Mouse (Mus musculus): Measurements from ENCODE around the gene Gm26620.

Gene Gm26620

GRCm38 (mm10) chr1:170868905-170869283, 16.0 kb upstream of the Gm26620 start:
- no peak for DNase-seq (ENCODE audit: low spot score in 2 of 2)

GRCm38 (mm10) chr1:170871402-170871801, 13.5 kb upstream of the Gm26620 start:
- no peak for DNase-seq (ENCODE audit: low spot score in 2 of 2)

GRCm38 (mm10) chr1:170871961-170872360, 12.9 kb upstream of the Gm26620 start:
- no peak for DNase-seq (ENCODE audit: low spot score in 2 of 2)

GRCm38 (mm10) chr1:170875676-170876075, 9.2 kb upstream of the Gm26620 start:
- no peak for DNase-seq (ENCODE audit: low spot score in 2 of 2)

- no peak for DNase-seq (ENCODE audit: low spot score in 2 of 2)
These were observed 8.0 kb upstream of the Gm26620 start for GRCm38 (mm10) chr1:170876906-170877305.

DNA sequence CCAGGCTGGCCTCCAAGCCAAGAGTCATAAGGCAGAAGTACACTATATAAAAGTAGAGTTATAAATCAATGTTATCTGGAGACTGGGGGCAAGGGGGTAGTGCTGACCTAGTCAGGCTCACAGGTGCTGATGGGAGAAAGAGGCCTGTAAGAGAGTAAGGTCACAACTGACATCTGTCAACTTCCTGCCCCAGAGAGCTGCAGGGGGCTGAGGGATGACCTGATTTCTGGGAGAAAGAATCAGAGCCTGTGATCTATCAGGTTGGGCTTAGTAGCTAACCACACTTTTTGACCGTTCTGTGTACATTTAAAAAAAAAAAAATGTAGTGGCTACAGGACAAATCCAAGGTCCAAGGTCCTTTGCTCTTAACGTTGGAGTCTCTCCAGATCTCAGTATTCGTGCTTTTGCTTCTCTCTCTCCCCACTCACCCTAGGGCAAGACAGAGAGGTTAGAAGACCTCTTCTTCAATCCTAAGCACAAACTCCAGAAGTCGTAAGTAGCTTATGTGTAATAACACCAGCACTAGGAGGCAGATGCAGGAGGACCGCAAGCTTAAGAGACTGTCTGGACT, 1.9 kb upstream of the Gm26620 start:
- no peak for DNase-seq (ENCODE audit: low spot score in 2 of 2)

DNA sequence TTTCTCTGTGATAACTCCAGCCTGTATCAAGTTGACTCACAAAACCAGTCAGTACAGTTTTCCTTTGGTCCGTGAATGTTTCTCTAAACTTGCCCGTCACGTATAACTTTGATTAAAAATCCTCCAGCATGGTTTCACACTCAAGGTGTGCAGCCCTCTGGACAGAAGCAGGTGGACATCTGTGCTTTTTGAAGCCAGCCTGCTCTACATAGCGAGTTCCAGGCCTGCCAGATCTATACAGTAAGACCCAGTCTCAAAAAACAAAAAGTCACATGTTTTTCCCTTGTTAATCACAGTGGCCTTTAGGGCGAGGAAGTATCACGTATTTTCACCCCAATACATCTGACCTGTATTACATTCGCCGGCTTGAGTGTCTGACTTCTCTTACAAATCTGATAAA, 475 bp upstream of the Gm26620 start:
- no peak for DNase-seq (ENCODE audit: low spot score in 2 of 2)

DNA sequence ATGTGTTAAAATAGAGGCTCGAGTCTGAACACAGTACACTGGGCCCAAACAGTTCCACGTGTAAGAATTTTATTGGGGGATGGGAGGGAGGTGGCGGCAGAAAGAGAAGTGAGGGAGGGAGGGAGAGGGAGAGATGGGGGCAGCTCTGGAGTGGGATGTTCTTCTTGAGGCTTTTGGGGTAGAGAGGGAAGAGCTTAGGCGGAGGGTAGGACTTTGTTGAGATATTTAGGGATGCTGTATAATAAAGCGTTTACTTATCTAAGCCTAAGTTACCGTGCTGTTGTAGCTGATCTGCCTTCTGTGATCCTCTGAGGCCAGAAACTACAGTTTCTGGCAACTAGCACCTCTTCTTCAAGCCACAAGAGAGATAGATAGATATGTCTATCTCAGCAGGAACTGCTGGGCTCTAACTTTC, 1.2 kb downstream of the Gm26620 start:
- DNase-seq (ENCODE audit: low spot score in 2 of 2) = no peak

- no peak for DNase-seq (ENCODE audit: low spot score in 2 of 2)
These were observed 4.4 kb downstream of the Gm26620 start for GRCm38 (mm10) chr1:170889310-170889709.

GRCm38 (mm10) chr1:170891646-170892045, 6.8 kb downstream of the Gm26620 start:
- DNase-seq (ENCODE audit: low spot score in 2 of 2) = no peak

GRCm38 (mm10) chr1:170892279-170892678, 7.4 kb downstream of the Gm26620 start:
- DNase-seq (ENCODE audit: low spot score in 2 of 2) = no peak

- DNase-seq (ENCODE audit: low spot score in 2 of 2) = no peak
These were observed 10.0 kb downstream of the Gm26620 start for GRCm38 (mm10) chr1:170894603-170895602.

GRCm38 (mm10) chr1:170896651-170897281, 11.9 kb downstream of the Gm26620 start:
- DNase-seq (ENCODE audit: low spot score in 2 of 2) = no peak

DNA sequence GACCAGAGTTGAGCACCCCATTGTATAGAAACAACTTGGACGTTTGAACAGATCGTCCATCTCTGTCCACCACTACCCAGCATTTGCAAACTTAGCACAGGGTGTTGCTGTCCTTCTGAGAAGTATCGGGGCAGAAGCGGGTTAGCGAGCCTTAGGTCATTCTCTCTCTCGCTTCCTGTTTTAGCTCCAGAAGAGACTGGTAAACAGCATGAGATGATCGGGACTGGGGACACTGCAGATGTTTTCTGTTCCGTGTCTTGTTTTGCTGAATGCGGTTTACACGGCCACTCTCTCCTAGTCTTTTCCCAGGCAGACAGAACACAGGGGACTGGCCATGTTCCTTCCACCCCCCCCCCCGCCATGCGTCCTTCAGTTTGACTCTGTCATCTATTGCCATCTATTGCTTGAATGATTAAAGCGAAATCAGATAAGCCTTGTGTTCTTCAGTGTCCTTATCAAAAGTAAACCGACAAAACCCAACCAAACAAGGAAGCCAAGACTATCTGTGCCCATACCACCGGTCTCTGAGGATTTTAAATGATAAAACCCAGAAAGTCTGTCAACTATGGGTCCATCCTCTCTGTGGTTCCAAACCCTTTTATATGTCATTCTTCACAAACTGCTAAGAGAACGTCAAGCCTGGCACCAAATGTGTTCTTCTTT, 13.7 kb downstream of the Gm26620 start:
- no peak for DNase-seq (ENCODE audit: low spot score in 2 of 2)

GRCm38 (mm10) chr1:170900799-170901467, 16.1 kb downstream of the Gm26620 start:
- DNase-seq (ENCODE audit: low spot score in 2 of 2) = peak; percentile 39 to 72

DNA sequence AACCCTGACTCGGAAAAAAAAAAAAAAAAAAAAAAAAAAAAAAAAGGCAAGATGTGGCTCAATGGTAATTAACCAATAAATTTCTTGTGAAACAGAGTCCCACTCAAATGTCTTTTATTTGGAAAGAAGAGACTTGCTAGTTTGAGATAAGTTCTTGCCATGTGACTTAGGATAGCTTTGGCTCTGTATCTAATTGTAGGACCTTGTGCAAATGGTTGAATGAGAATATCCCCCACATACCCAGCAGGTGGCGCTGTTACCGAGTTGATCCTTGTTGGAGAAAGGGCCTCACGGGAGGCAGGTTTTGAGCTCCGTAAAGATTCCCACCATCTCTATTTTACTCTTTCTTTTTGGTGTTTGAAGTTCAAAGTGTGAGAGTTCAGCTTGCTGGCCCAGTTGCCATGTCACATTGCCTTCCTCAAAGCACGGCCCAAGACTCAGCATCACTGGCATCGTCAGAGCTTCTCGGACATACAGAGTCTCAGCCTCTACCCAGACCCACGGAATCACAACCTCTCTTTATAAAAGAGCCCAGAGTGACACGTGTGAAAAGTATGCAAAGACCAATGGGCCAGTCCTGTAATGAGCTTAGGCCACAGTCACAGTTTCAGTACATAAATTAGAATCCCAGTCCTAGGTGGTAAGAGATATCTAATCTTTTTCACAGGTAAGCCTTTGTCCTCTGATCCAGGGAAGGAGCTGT, 16.8 kb downstream of the Gm26620 start:
- peak; percentile 79 to 91 for DNase-seq (ENCODE audit: low spot score in 2 of 2)

GRCm38 (mm10) chr1:170903485-170903884, 18.6 kb downstream of the Gm26620 start:
- DNase-seq (ENCODE audit: low spot score in 2 of 2) = no peak

DNA sequence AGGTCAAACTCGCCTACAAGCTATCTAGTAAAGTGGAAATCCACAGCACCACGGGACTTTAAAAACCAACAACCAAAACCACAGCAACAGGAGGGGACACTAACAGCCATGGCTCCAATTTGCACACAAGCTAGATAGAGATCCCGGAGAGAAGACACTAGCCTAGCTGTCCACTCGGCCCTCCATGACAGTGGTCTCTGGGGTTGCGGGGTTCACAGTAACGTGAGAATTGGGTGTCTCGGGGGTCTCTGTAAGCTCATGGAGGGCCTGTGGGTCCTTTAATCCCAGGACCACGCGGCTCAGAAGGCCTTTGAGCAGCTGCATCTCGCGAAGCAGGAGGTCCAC, 22.2 kb downstream of the Gm26620 start:
- no peak for DNase-seq (ENCODE audit: low spot score in 2 of 2)

DNA sequence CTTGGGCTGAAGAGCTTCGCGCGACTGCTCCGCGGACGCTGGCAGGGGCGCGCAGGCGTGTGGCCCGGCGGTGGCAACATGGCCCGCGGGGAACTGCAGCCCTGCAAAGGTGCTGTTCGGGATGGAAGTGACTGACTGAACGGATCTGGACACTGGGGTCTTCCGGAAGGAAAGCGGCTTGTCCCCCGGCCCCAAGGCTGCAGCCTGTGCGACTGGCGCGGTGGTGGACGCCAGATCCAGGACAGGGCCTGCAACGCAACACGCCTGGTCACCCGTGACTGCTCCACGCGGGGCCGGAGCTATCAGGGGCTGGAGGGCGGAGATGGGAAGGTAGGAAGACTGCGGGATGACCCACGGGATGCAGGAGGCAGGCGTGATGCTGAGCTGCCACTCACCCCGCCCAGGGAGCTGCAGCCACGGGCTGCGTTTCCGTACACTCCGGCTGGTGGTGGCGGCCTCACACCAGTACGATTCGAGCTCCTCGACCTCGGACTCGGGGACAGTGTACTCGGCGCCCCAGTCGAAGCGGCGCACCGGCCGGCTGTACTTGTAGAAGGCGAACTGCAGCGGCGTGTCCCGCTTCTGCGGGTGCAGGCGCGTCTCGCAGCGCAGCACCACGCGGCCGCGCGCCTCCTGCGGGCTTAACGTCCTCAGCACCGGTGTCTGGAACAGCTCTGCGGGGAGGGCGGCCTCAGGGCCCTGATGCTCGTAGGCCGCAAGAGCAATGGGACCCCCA, 22.8 kb downstream of the Gm26620 start:
- peak in 1 of 2 experiments; percentile 50 for DNase-seq (ENCODE audit: low spot score in 2 of 2)

DNA sequence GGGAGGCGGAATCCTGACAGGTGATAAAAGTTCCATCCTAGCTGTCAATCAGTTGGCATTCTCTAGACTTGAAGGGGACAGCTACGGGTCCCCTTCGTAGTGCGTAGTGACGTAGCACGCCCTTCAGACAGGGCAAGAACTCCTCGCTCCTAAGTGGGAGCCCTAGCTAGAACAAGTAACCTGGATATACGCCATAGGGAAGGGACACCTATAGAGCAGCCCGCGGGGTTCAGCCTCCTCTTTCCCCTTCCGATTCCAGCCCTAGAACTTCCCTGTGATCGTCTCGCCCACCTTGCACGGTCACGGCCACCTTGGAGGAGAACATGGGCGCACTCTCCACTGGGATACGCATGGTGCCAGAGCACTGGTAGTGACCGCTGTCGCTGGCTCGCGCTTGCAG, 23.5 kb downstream of the Gm26620 start:
- no peak for DNase-seq (ENCODE audit: low spot score in 2 of 2)

Data from spleen, postnatal 10 days (tissue).